Mouse (Mus musculus): Measurements from ENCODE around the gene Pik3c2b.

Pik3c2b gene

GRCm38 (mm10) chr1:133074541-133074940 is 29.1 kb downstream of the Pik3c2b start:
- DNase-seq: no peak

GRCm38 (mm10) chr1:133075651-133076400 is 30.4 kb downstream of the Pik3c2b start:
- DNase-seq: no peak

- DNase-seq: no peak
Observed at GRCm38 (mm10) chr1:133076681-133077514, 31.4 kb downstream of the Pik3c2b start.

- DNase-seq: no peak
Observed at GRCm38 (mm10) chr1:133077606-133078337, 32.3 kb downstream of the Pik3c2b start.

GRCm38 (mm10) chr1:133078338-133078727 is 32.9 kb downstream of the Pik3c2b start:
- DNase-seq: no peak

- DNase-seq: no peak
Observed at GRCm38 (mm10) chr1:133079509-133079908, 34.0 kb downstream of the Pik3c2b start.

- DNase-seq: no peak
Observed at GRCm38 (mm10) chr1:133080079-133080561, 34.7 kb downstream of the Pik3c2b start.

- no peak for DNase-seq
Observed at GRCm38 (mm10) chr1:133080717-133081116, 35.2 kb downstream of the Pik3c2b start.

- DNase-seq: no peak
Observed at GRCm38 (mm10) chr1:133083003-133083546, 37.6 kb downstream of the Pik3c2b start.

- DNase-seq: no peak
Observed at GRCm38 (mm10) chr1:133083942-133084625, 38.6 kb downstream of the Pik3c2b start.

GRCm38 (mm10) chr1:133084708-133085416 is 39.4 kb downstream of the Pik3c2b start:
- DNase-seq: no peak

- DNase-seq: no peak
Observed at GRCm38 (mm10) chr1:133085417-133085742, 39.9 kb downstream of the Pik3c2b start.

GRCm38 (mm10) chr1:133086804-133087203 is 41.3 kb downstream of the Pik3c2b start:
- DNase-seq: no peak

- peak; percentile 40 for DNase-seq
Observed at GRCm38 (mm10) chr1:133087206-133087905, 41.9 kb downstream of the Pik3c2b start.

- no peak for DNase-seq
Observed at GRCm38 (mm10) chr1:133088196-133088595, 42.7 kb downstream of the Pik3c2b start.

GRCm38 (mm10) chr1:133089415-133089814 is 43.9 kb downstream of the Pik3c2b start:
- DNase-seq: no peak

GRCm38 (mm10) chr1:133090641-133091040 is 45.2 kb downstream of the Pik3c2b start:
- DNase-seq: no peak

GRCm38 (mm10) chr1:133091483-133091882 is 46.0 kb downstream of the Pik3c2b start:
- DNase-seq: no peak

- DNase-seq: no peak
Observed at GRCm38 (mm10) chr1:133093719-133094118, 48.3 kb downstream of the Pik3c2b start.

GRCm38 (mm10) chr1:133100980-133101798 is 55.7 kb downstream of the Pik3c2b start:
- peak; percentile 60 for DNase-seq

Data from cerebellum, adult 9-11 months (tissue).